Mouse (Mus musculus): Measurements from ENCODE around the gene Rapgef1. TPM values are rescaled to one million over a fixed set of nuclear protein-coding genes. Genes with fewer than 3 reads are reported as not detected.

Rapgef1 gene
- polyA plus RNA-seq, 1 experiment from 2014 or later: 26.3 TPM

- Histone ChIP-seq H3K9ac (no peak overlapping the region), H3K27me3 (replicated peaks) (no peaks in the 10 kb centered on the region), H3K4me2 (replicated peaks) (no peak overlapping the region), H3K4me1 (no peaks in the 10 kb centered on the region), H3K36me3 (peaks cover 12% of the 10 kb centered on the region), H3K27ac (no peak overlapping the region), H3K4me3 (no peak overlapping the region), H3K9me3 (no peaks in the 10 kb centered on the region)
- no peak for ATAC-seq (ENCODE audit: low FRiP score, low read depth)
- 93% methylated on average over 7 of the region's 7 CpGs for WGBS
These were observed 63.9 kb downstream of the Rapgef1 start for GRCm38 (mm10) chr2:29683261-29683999.

GRCm38 (mm10) chr2:29684498-29684897 is 65.0 kb downstream of the Rapgef1 start:
- Histone ChIP-seq H3K27me3 (replicated peaks) (no peaks in the 10 kb centered on the region), H3K4me3 (no peak overlapping the region), H3K4me2 (replicated peaks) (no peak overlapping the region), H3K9me3 (no peaks in the 10 kb centered on the region), H3K27ac (no peak overlapping the region), H3K36me3 (peaks cover 17% of the 10 kb centered on the region), H3K4me1 (no peaks in the 10 kb centered on the region), H3K9ac (no peak overlapping the region)
- 53% methylated on average over 2 of the region's 2 CpGs for WGBS
- no peak for ATAC-seq (ENCODE audit: low FRiP score, low read depth)

- no peak overlapping the region for H3K4me2 ChIP-seq (replicated peaks)
- no peaks in the 10 kb centered on the region for H3K4me1 ChIP-seq
- no peak for ATAC-seq (ENCODE audit: low FRiP score, low read depth)
- no peak overlapping the region for H3K9ac ChIP-seq
- 91% methylated on average over 7 of the region's 7 CpGs for WGBS
- H3K27ac ChIP-seq: no peak overlapping the region
- H3K27me3 ChIP-seq (replicated peaks): no peaks in the 10 kb centered on the region
- peaks cover 50% of the 10 kb centered on the region for H3K36me3 ChIP-seq
- H3K9me3 ChIP-seq: no peaks in the 10 kb centered on the region
- no peak overlapping the region for H3K4me3 ChIP-seq
These were observed 69.5 kb downstream of the Rapgef1 start for GRCm38 (mm10) chr2:29689014-29689413.

- Histone ChIP-seq H3K9me3 (no peaks in the 10 kb centered on the region), H3K36me3 (peaks cover 50% of the 10 kb centered on the region), H3K27ac (no peak overlapping the region), H3K27me3 (replicated peaks) (no peaks in the 10 kb centered on the region), H3K4me2 (replicated peaks) (no peak overlapping the region), H3K4me1 (no peaks in the 10 kb centered on the region), H3K9ac (no peak overlapping the region), H3K4me3 (no peak overlapping the region)
- 61% methylated on average over 2 of the region's 2 CpGs for WGBS
- no peak for ATAC-seq (ENCODE audit: low FRiP score, low read depth)
These were observed 70.0 kb downstream of the Rapgef1 start for GRCm38 (mm10) chr2:29689495-29689894.

GRCm38 (mm10) chr2:29691068-29691467 is 71.5 kb downstream of the Rapgef1 start:
- no peak for ATAC-seq (ENCODE audit: low FRiP score, low read depth)
- Histone ChIP-seq H3K27me3 (replicated peaks) (no peaks in the 10 kb centered on the region), H3K36me3 (peaks cover 56% of the 10 kb centered on the region), H3K4me3 (no peak overlapping the region), H3K4me1 (no peaks in the 10 kb centered on the region), H3K4me2 (replicated peaks) (no peak overlapping the region), H3K9me3 (no peaks in the 10 kb centered on the region), H3K9ac (no peak overlapping the region), H3K27ac (no peak overlapping the region)
- WGBS: 92% methylated on average over 5 of the region's 5 CpGs

GRCm38 (mm10) chr2:29691507-29691906 is 72.0 kb downstream of the Rapgef1 start:
- H3K27ac ChIP-seq: no peak overlapping the region
- H3K9ac ChIP-seq: no peak overlapping the region
- 66% methylated on average over 6 of the region's 6 CpGs for WGBS
- no peaks in the 10 kb centered on the region for H3K27me3 ChIP-seq (replicated peaks)
- no peaks in the 10 kb centered on the region for H3K9me3 ChIP-seq
- no peak overlapping the region for H3K4me2 ChIP-seq (replicated peaks)
- ATAC-seq (ENCODE audit: low FRiP score, low read depth): no peak
- H3K4me1 ChIP-seq: no peaks in the 10 kb centered on the region
- H3K36me3 ChIP-seq: peaks cover 58% of the 10 kb centered on the region
- H3K4me3 ChIP-seq: no peak overlapping the region

GRCm38 (mm10) chr2:29692192-29692591 is 72.7 kb downstream of the Rapgef1 start:
- 95% methylated on average over 2 of the region's 2 CpGs for WGBS
- Histone ChIP-seq H3K9ac (no peak overlapping the region), H3K4me2 (replicated peaks) (no peak overlapping the region), H3K9me3 (no peaks in the 10 kb centered on the region), H3K36me3 (peaks cover 58% of the 10 kb centered on the region), H3K4me1 (no peaks in the 10 kb centered on the region), H3K27me3 (replicated peaks) (no peaks in the 10 kb centered on the region), H3K27ac (no peak overlapping the region), H3K4me3 (no peak overlapping the region)
- ATAC-seq (ENCODE audit: low FRiP score, low read depth): no peak

GRCm38 (mm10) chr2:29696207-29696800 is 76.8 kb downstream of the Rapgef1 start:
- peaks cover 65% of the 10 kb centered on the region for H3K36me3 ChIP-seq
- WGBS: 83% methylated on average over 7 of the region's 7 CpGs
- ATAC-seq (ENCODE audit: low FRiP score, low read depth): no peak

GRCm38 (mm10) chr2:29698421-29699290 is 79.1 kb downstream of the Rapgef1 start:
- no peak for ATAC-seq (ENCODE audit: low FRiP score, low read depth)
- no peaks in the 10 kb centered on the region for H3K27me3 ChIP-seq (replicated peaks)
- 93% methylated on average over 6 of the region's 6 CpGs for WGBS
- no peak overlapping the region for H3K4me3 ChIP-seq
- no peak overlapping the region for H3K27ac ChIP-seq
- H3K9me3 ChIP-seq: no peaks in the 10 kb centered on the region
- H3K9ac ChIP-seq: no peak overlapping the region
- H3K36me3 ChIP-seq: peaks cover 71% of the 10 kb centered on the region
- H3K4me2 ChIP-seq (replicated peaks): no peak overlapping the region
- H3K4me1 ChIP-seq: no peaks in the 10 kb centered on the region

More at GRCm38 (mm10) chr2:29696207-29696800, 76.8 kb downstream of the Rapgef1 start:
- Histone ChIP-seq H3K27ac (no peak overlapping the region), H3K27me3 (replicated peaks) (no peaks in the 10 kb centered on the region), H3K4me3 (no peak overlapping the region), H3K9me3 (no peaks in the 10 kb centered on the region), H3K4me2 (replicated peaks) (no peak overlapping the region), H3K9ac (no peak overlapping the region), H3K4me1 (no peaks in the 10 kb centered on the region)

- no peaks in the 10 kb centered on the region for H3K9me3 ChIP-seq
- H3K27me3 ChIP-seq (replicated peaks): no peaks in the 10 kb centered on the region
- H3K36me3 ChIP-seq: peaks cover 81% of the 10 kb centered on the region
- H3K4me1 ChIP-seq: no peaks in the 10 kb centered on the region
- H3K9ac ChIP-seq: no peak overlapping the region
- no peak for ATAC-seq (ENCODE audit: low FRiP score, low read depth)
- no peak overlapping the region for H3K27ac ChIP-seq
- no peak overlapping the region for H3K4me2 ChIP-seq (replicated peaks)
- no peak overlapping the region for H3K4me3 ChIP-seq
These were observed 81.4 kb downstream of the Rapgef1 start for GRCm38 (mm10) chr2:29700898-29701297.

- Histone ChIP-seq H3K27me3 (replicated peaks) (no peaks in the 10 kb centered on the region), H3K9ac (no peak overlapping the region), H3K9me3 (no peaks in the 10 kb centered on the region), H3K4me3 (no peak overlapping the region), H3K4me1 (no peaks in the 10 kb centered on the region), H3K36me3 (peaks cover 83% of the 10 kb centered on the region), H3K27ac (no peak overlapping the region), H3K4me2 (replicated peaks) (no peak overlapping the region)
- WGBS: 87% methylated on average over 6 of the region's 6 CpGs
- no peak for ATAC-seq (ENCODE audit: low FRiP score, low read depth)
These were observed 81.9 kb downstream of the Rapgef1 start for GRCm38 (mm10) chr2:29701393-29701792.

GRCm38 (mm10) chr2:29702189-29702588 is 82.7 kb downstream of the Rapgef1 start:
- Histone ChIP-seq H3K36me3 (peaks cover 90% of the 10 kb centered on the region), H3K4me3 (no peak overlapping the region), H3K27me3 (replicated peaks) (no peaks in the 10 kb centered on the region), H3K4me1 (0 out of 2 replicates have a peak, but pooled peaks cover 2% of the 10 kb centered on the region), H3K9me3 (no peaks in the 10 kb centered on the region), H3K4me2 (replicated peaks) (no peak overlapping the region), H3K9ac (no peak overlapping the region), H3K27ac (no peak overlapping the region)
- WGBS: 96% methylated on average over 8 of the region's 8 CpGs
- no peak for ATAC-seq (ENCODE audit: low FRiP score, low read depth)

Data from neural tube, embryonic 12.5 days (tissue).